Mouse (Mus musculus) hindbrain, embryonic 16.5 days (tissue): ENCODE results near the gene Slc7a15. TPM values are rescaled to one million over a fixed set of nuclear protein-coding genes. Genes with fewer than 3 reads are reported as not detected.

ENCODE experiments used
- ATAC-seq: fragments of 200-750 bp; cut with Nextera tagmentation; 2 replicates; pipeline ENCODE4 v1.8.0; 2017; ENCODE audit warnings: moderate TSS enrichment, moderate library complexity
- H3K27ac ChIP-seq: fragments of 300-500 bp; sonication (generic); 2 replicates; pipeline ENCODE4 v1.5.1; 2014; ENCODE audit warnings: low read depth, mild to moderate bottlenecking, control low read depth, low read length, moderate library complexity
- H3K27me3 ChIP-seq: fragments of 300-500 bp; sonication (generic); replicated peaks from 2 replicates; pipeline ENCODE4 v1.6.1; 2014; ENCODE audit warnings: low read length; ENCODE audit not compliant: control insufficient read depth, insufficient read depth
- H3K36me3 ChIP-seq: fragments of 300-500 bp; sonication (generic); 2 replicates; pipeline ENCODE4 v1.6.1; 2014; ENCODE audit warnings: mild to moderate bottlenecking, low read length, moderate library complexity, mixed read lengths; ENCODE audit not compliant: control insufficient read depth, insufficient read depth
- H3K4me1 ChIP-seq: fragments of 300-500 bp; sonication (generic); 2 replicates; pipeline ENCODE4 v1.6.1; 2014; ENCODE audit warnings: low read depth, low read length; ENCODE audit not compliant: control insufficient read depth, insufficient read depth
- H3K4me2 ChIP-seq: fragments of 300-500 bp; sonication (generic); 2 replicates; pipeline ENCODE4 v1.6.1; 2014; ENCODE audit warnings: mild to moderate bottlenecking, low read length, control low read depth, moderate library complexity
- H3K4me3 ChIP-seq: fragments of 300-500 bp; sonication (generic); 2 replicates; pipeline ENCODE4 v1.5.1; 2014; ENCODE audit warnings: mild to moderate bottlenecking, low read length, control low read depth, moderate library complexity
- H3K9ac ChIP-seq: fragments of 300-500 bp; sonication (generic); 2 replicates; pipeline ENCODE4 v1.6.1; 2014; ENCODE audit warnings: low read depth, mild to moderate bottlenecking, control low read depth, low read length, moderate library complexity
- H3K9me3 ChIP-seq: fragments of 300-500 bp; sonication (generic); 2 replicates; pipeline ENCODE4 v1.6.1; 2014; ENCODE audit warnings: mild to moderate bottlenecking, low read length, moderate library complexity; ENCODE audit not compliant: control insufficient read depth
- WGBS: fragments of 180-500 bp; shearing (Covaris S2); extraction: QIAGEN DNeasy Blood & Tissue Kit; methylation state at CpG from one replicate; pipeline ENCODE4 v1.1.7; 2014; 5-methylcytosine and 5-hydroxymethylcytosine counted together
- polyA plus RNA-seq: library from polyadenylated mRNA; unstranded; fragments of >200 nt; fragmentation: Nextera tagmentation; extraction: Ambion mirVana; gene quantifications from 2 replicates; pipeline ENCODE4 v1.2.1, GENCODE M21; 2015

The Slc7a15 gene
- polyA plus RNA-seq, 1 experiment from 2014 or later, result not detected

- Histone ChIP-seq H3K36me3 (no peaks in the 10 kb centered on the region), H3K4me3 (no peak overlapping the region), H3K9me3 (no peaks in the 10 kb centered on the region), H3K9ac (no peak overlapping the region), H3K27ac (no peak overlapping the region), H3K4me2 (no peak overlapping the region), H3K4me1 (no peaks in the 10 kb centered on the region), H3K27me3 (no peaks in the 10 kb centered on the region)
- 72% methylated on average over 2 of the region's 2 CpGs for WGBS
- ATAC-seq, result no peak
These were observed 116.7 kb downstream of the Slc7a15 start for GRCm38 (mm10) chr12:8482169-8482568.

Other genes with a start within 250 kb of the Slc7a15 start
- gene Rhob, start 99.1 kb downstream of the Slc7a15 start, polyA plus RNA-seq, result 81.3 and 86.9 TPM in 2 replicates
- 41.3 and 45.8 TPM in 2 replicates for gene Pum2, start 75.1 kb upstream of the Slc7a15 start, polyA plus RNA-seq
- gene Sdc1, start 172.3 kb upstream of the Slc7a15 start, polyA plus RNA-seq, result 18.0 and 21.5 TPM in 2 replicates